Mouse (Mus musculus) midbrain, embryonic 12.5 days (tissue): ENCODE results near the gene Zic2. TPM values are rescaled to one million over a fixed set of nuclear protein-coding genes. Genes with fewer than 3 reads are reported as not detected.
A peak's percentile ranks its signal among the peaks of the same experiment; 100 is the strongest.

Source experiments
- ATAC-seq: fragments of 200-750 bp; cut with Nextera tagmentation; 2 replicates; pipeline ENCODE4 v1.8.0; 2017; ENCODE audit warnings: low read depth, moderate TSS enrichment, moderate library complexity; ENCODE audit not compliant: low FRiP score
- H3K27ac ChIP-seq: fragments of 300-500 bp; sonication (generic); replicated peaks from 2 replicates; pipeline ENCODE4 v1.5.1; 2016; ENCODE audit warnings: mild to moderate bottlenecking
- H3K27me3 ChIP-seq: fragments of 300-500 bp; sonication (generic); 2 replicates; pipeline ENCODE4 v1.6.1; 2016; ENCODE audit warnings: mild to moderate bottlenecking
- H3K36me3 ChIP-seq: fragments of 300-500 bp; sonication (generic); 2 replicates; pipeline ENCODE4 v1.6.1; 2016
- H3K4me1 ChIP-seq: fragments of 300-500 bp; sonication (generic); 2 replicates; pipeline ENCODE4 v1.6.1; 2016
- H3K4me2 ChIP-seq: fragments of 300-500 bp; sonication (generic); replicated peaks from 2 replicates; pipeline ENCODE4 v1.6.1; 2016; ENCODE audit warnings: mild to moderate bottlenecking, moderate library complexity
- H3K4me3 ChIP-seq: fragments of 300-500 bp; sonication (generic); 2 replicates; pipeline ENCODE4 v1.5.1; 2016; ENCODE audit warnings: mild to moderate bottlenecking
- H3K9ac ChIP-seq: fragments of 300-500 bp; sonication (generic); replicated peaks from 2 replicates; pipeline ENCODE4 v1.6.1; 2016; ENCODE audit warnings: mild to moderate bottlenecking, moderate library complexity
- H3K9me3 ChIP-seq: fragments of 300-500 bp; sonication (generic); 2 replicates; pipeline ENCODE4 v1.6.1; 2016; ENCODE audit warnings: mild to moderate bottlenecking
- WGBS: fragments of 180-500 bp; shearing (Covaris S2); methylation state at CpG from one replicate; pipeline ENCODE4 v1.1.7; 2016; 5-methylcytosine and 5-hydroxymethylcytosine counted together
- polyA plus RNA-seq: library from polyadenylated mRNA; unstranded; fragments of >200 nt; fragmentation: Nextera tagmentation; extraction: Ambion mirVana; gene quantifications from 2 replicates; pipeline ENCODE4 v1.2.1, GENCODE M21; 2016

The Zic2 gene
- polyA plus RNA-seq, 1 experiment from 2014 or later, result 14.2 TPM

GRCm38 (mm10) chr14:122489686-122490414 is 14.6 kb downstream of the Zic2 start:
- Histone ChIP-seq H3K27ac (no peak overlapping the region), H3K36me3 (no peaks in the 10 kb centered on the region), H3K9ac (no peak overlapping the region), H3K4me2 (peak overlapping the region; percentile 53), H3K27me3 (peaks cover 59% of the 10 kb centered on the region), H3K4me1 (peaks cover 28% of the 10 kb centered on the region), H3K9me3 (peaks cover 4% of the 10 kb centered on the region; the same call in 1 of the 2 replicates), H3K4me3 (peak overlapping the region; percentile 38)
- no peak for ATAC-seq
- WGBS, result 2% methylated on average over 12 of the region's 12 CpGs

GRCm38 (mm10) chr14:122490441-122491328 is 15.4 kb downstream of the Zic2 start, which contains the start of gene Gm10837:
TSS of gene Gm10837 (plus strand) at chr14:122490586.
- peak within 1 kb of the TSS; percentile 53 for H3K4me2 ChIP-seq
- peaks cover 20% of the 10 kb centered on the region for H3K4me1 ChIP-seq
- H3K36me3 ChIP-seq, result no peaks in the 10 kb centered on the region
- 0 out of 2 replicates have a peak within 1 kb of the TSS, but pooled peaks have one; percentile 35 for H3K27ac ChIP-seq
- peaks cover 52% of the 10 kb centered on the region for H3K27me3 ChIP-seq
- 0 out of 2 replicates have a peak within 1 kb of the TSS, but pooled peaks have one; percentile 28 for H3K9ac ChIP-seq
- H3K4me3 ChIP-seq, result peak within 1 kb of the TSS; percentile 38
- ATAC-seq, result peak; percentile 82
- 1% methylated on average over 49 of the region's 51 CpGs for WGBS
- H3K9me3 ChIP-seq, result peaks cover 4% of the 10 kb centered on the region; the same call in 1 of the 2 replicates

- Histone ChIP-seq H3K4me1 (peaks cover 18% of the 10 kb centered on the region), H3K4me2 (no peak overlapping the region), H3K9me3 (peaks cover 4% of the 10 kb centered on the region; the same call in 1 of the 2 replicates), H3K27me3 (peaks cover 50% of the 10 kb centered on the region), H3K4me3 (no peak overlapping the region), H3K27ac (no peak overlapping the region), H3K9ac (no peak overlapping the region), H3K36me3 (no peaks in the 10 kb centered on the region)
- 63% methylated on average over 6 of the region's 6 CpGs for WGBS
- ATAC-seq, result no peak
These were observed 16.3 kb downstream of the Zic2 start for GRCm38 (mm10) chr14:122491521-122491920.

- peaks cover 50% of the 10 kb centered on the region for H3K27me3 ChIP-seq
- ATAC-seq, result no peak
These were observed 16.8 kb downstream of the Zic2 start for GRCm38 (mm10) chr14:122492015-122492414.

GRCm38 (mm10) chr14:122509058-122509457 is 33.8 kb downstream of the Zic2 start:
- Histone ChIP-seq H3K9me3 (no peaks in the 10 kb centered on the region), H3K4me3 (no peak overlapping the region), H3K9ac (no peak overlapping the region), H3K36me3 (no peaks in the 10 kb centered on the region), H3K27me3 (no peaks in the 10 kb centered on the region), H3K27ac (no peak overlapping the region), H3K4me1 (no peaks in the 10 kb centered on the region), H3K4me2 (no peak overlapping the region)
- 32% methylated on average over 2 of the region's 2 CpGs for WGBS
- ATAC-seq, result no peak

More at GRCm38 (mm10) chr14:122492015-122492414, 16.8 kb downstream of the Zic2 start:
- no peaks in the 10 kb centered on the region for H3K36me3 ChIP-seq
- no peak overlapping the region for H3K9ac ChIP-seq
- WGBS, result 66% methylated on average over 1 of the region's 1 CpGs
- peaks cover 4% of the 10 kb centered on the region; the same call in 1 of the 2 replicates for H3K9me3 ChIP-seq
- H3K4me2 ChIP-seq, result no peak overlapping the region
- no peak overlapping the region for H3K4me3 ChIP-seq
- no peak overlapping the region for H3K27ac ChIP-seq
- peaks cover 18% of the 10 kb centered on the region for H3K4me1 ChIP-seq

- ATAC-seq, result no peak
- Histone ChIP-seq H3K27ac (no peak overlapping the region), H3K9me3 (no peaks in the 10 kb centered on the region), H3K4me3 (no peak overlapping the region), H3K4me2 (no peak overlapping the region), H3K27me3 (no peaks in the 10 kb centered on the region), H3K9ac (no peak overlapping the region), H3K4me1 (no peaks in the 10 kb centered on the region), H3K36me3 (no peaks in the 10 kb centered on the region)
- 65% methylated on average over 3 of the region's 3 CpGs for WGBS
These were observed 36.3 kb downstream of the Zic2 start for GRCm38 (mm10) chr14:122511519-122511918.

- H3K4me3 ChIP-seq, result no peak overlapping the region
- no peak overlapping the region for H3K9ac ChIP-seq
- no peaks in the 10 kb centered on the region for H3K36me3 ChIP-seq
- H3K4me1 ChIP-seq, result no peaks in the 10 kb centered on the region
- no peak overlapping the region for H3K27ac ChIP-seq
- no peak for ATAC-seq
- H3K27me3 ChIP-seq, result no peaks in the 10 kb centered on the region
- WGBS, result 69% methylated on average over 1 of the region's 1 CpGs
- H3K4me2 ChIP-seq, result no peak overlapping the region
- no peaks in the 10 kb centered on the region for H3K9me3 ChIP-seq
These were observed 38.3 kb downstream of the Zic2 start for GRCm38 (mm10) chr14:122513511-122514036.

- Histone ChIP-seq H3K4me3 (no peak overlapping the region), H3K36me3 (no peaks in the 10 kb centered on the region), H3K27me3 (no peaks in the 10 kb centered on the region), H3K9ac (no peak overlapping the region), H3K9me3 (no peaks in the 10 kb centered on the region), H3K4me1 (peaks cover 2% of the 10 kb centered on the region; the same call in 1 of the 2 replicates), H3K27ac (no peak overlapping the region), H3K4me2 (no peak overlapping the region)
- ATAC-seq, result no peak
- 79% methylated on average over 4 of the region's 4 CpGs for WGBS
These were observed 53.2 kb downstream of the Zic2 start for GRCm38 (mm10) chr14:122528475-122528874.

Other genes with a start within 250 kb of the Zic2 start
- gene Gm5089, start 24.3 kb upstream of the Zic2 start, polyA plus RNA-seq, result 1.7 and 2.6 TPM in 2 replicates
- 15.7 and 30.2 TPM in 2 replicates for gene Zic5, start 9.8 kb upstream of the Zic2 start, polyA plus RNA-seq
- 0.31 and 0.68 TPM in 2 replicates for gene Gm10837, start 15.2 kb downstream of the Zic2 start, polyA plus RNA-seq
- gene Pcca, start 58.9 kb downstream of the Zic2 start, polyA plus RNA-seq, result 32.2 and 33.5 TPM in 2 replicates